Mouse (Mus musculus) MEL (cell line): ENCODE measurements at regions not wholly inside any gene's neighbourhood (a gene's known extent, or its start where the extent isn't known, plus 50 kb on each side); places are given as distances from the start of the nearest gene placed in this dataset.

Source experiments
- DNase-seq: peaks from one replicate; pipeline ENCODE4 v3.0.0; 2011; ENCODE audit warnings: low read depth, low spot score
- H3K27ac ChIP-seq: 2 replicates; pipeline ENCODE4 v1.5.1; 2012; ENCODE audit warnings: low read depth, mild to moderate bottlenecking, control low read depth, low read length, moderate library complexity; ENCODE audit not compliant: control insufficient read depth
- H3K27me3 ChIP-seq, 2 experiments: fragments of 150-350 bp in 1 of 2; sonication (generic) in 1 of 2; 2 replicates each; pipeline ENCODE4 v1.6.1; 2012; ENCODE audit warnings: low read length in 2 of 2, mild to moderate bottlenecking in 2 of 2, improper control_type of control experiment in 1 of 2, moderate library complexity in 1 of 2; ENCODE audit not compliant: insufficient read depth in 2 of 2, control insufficient read depth in 1 of 2
- H3K36me3 ChIP-seq, 2 experiments: 2 replicates each; pipeline ENCODE4 v1.6.1; 2012 to 2014; ENCODE audit warnings: low read length in 2 of 2, improper control_type of control experiment in 1 of 2, inconsistent platforms in 1 of 2, mild to moderate bottlenecking in 1 of 2; ENCODE audit not compliant: insufficient read depth in 2 of 2, control insufficient read depth in 1 of 2
- H3K4me1 ChIP-seq, 2 experiments: fragments of 150-350 bp in 1 of 2; sonication (generic) in 1 of 2; 2 replicates each; pipeline ENCODE4 v1.6.1; 2012; ENCODE audit warnings: low read length in 2 of 2, improper control_type of control experiment in 1 of 2, mild to moderate bottlenecking in 1 of 2; ENCODE audit not compliant: insufficient read depth in 2 of 2, control insufficient read depth in 1 of 2
- H3K4me3 ChIP-seq, 2 experiments: fragments of 150-350 bp in 1 of 2; sonication (generic) in 1 of 2; 2 replicates each; pipeline ENCODE4 v1.5.1; 2012; ENCODE audit warnings: low read depth in 2 of 2, low read length in 2 of 2, mild to moderate bottlenecking in 2 of 2, moderate library complexity in 2 of 2, control low read depth in 1 of 2, improper control_type of control experiment in 1 of 2; ENCODE audit not compliant: control insufficient read depth in 1 of 2, insufficient read depth in 1 of 2
- H3K79me2 ChIP-seq: 2 replicates; pipeline ENCODE4 v1.6.1; 2012; ENCODE audit warnings: mild to moderate bottlenecking, low read length, moderate library complexity; ENCODE audit not compliant: control insufficient read depth, poor library complexity, insufficient read depth
- H3K9ac ChIP-seq: 2 replicates; pipeline ENCODE4 v1.6.1; 2012; ENCODE audit warnings: low read depth, mild to moderate bottlenecking, control low read depth, low read length, moderate library complexity; ENCODE audit not compliant: control insufficient read depth, poor library complexity, severe bottlenecking
- H3K9me3 ChIP-seq: fragments of 150-350 bp; sonication (generic); replicated peaks from 2 replicates; pipeline ENCODE4 v1.6.1; 2012; ENCODE audit warnings: mild to moderate bottlenecking, low read length, improper control_type of control experiment, moderate library complexity; ENCODE audit not compliant: insufficient read depth
- BHLHE40 ChIP-seq: IDR thresholded peaks from 2 replicates; pipeline ENCODE4 v1.6.1; 2012; ENCODE audit warnings: low read depth, mild to moderate bottlenecking, inconsistent platforms, low read length, improper control_type of control experiment, borderline replicate concordance
- CHD2 ChIP-seq: IDR thresholded peaks from 2 replicates; pipeline ENCODE4 v1.6.1; 2011; ENCODE audit warnings: low read length, improper control_type of control experiment
- CTCF ChIP-seq, 3 experiments: IDR thresholded peaks in 2 of 3; conservative IDR thresholded peaks in 1 of 3; 2 replicates each; pipeline ENCODE4 v1.5.1; 2011 to 2012; ENCODE audit warnings: low read length in 3 of 3, low read depth in 2 of 3, mild to moderate bottlenecking in 2 of 3, improper control_type of control experiment in 1 of 3, inconsistent platforms in 1 of 3, mixed read lengths in 1 of 3, moderate library complexity in 1 of 3; ENCODE audit not compliant: control insufficient read depth in 1 of 3, insufficient read depth in 1 of 3, poor library complexity in 1 of 3, severe bottlenecking in 1 of 3
- E2F4 ChIP-seq: IDR thresholded peaks from 2 replicates; pipeline ENCODE4 v1.6.1; 2011; ENCODE audit warnings: low read depth, low read length, improper control_type of control experiment, borderline replicate concordance
- ETS1 ChIP-seq: IDR thresholded peaks from 2 replicates; pipeline ENCODE4 v1.6.1; 2012; ENCODE audit warnings: low read depth, mild to moderate bottlenecking, inconsistent platforms, low read length, improper control_type of control experiment, moderate library complexity
- GATA1 ChIP-seq: IDR thresholded peaks from 2 replicates; pipeline ENCODE4 v1.6.1; 2011; ENCODE audit warnings: low read depth, low read length, improper control_type of control experiment
- JUND ChIP-seq: IDR thresholded peaks from 2 replicates; pipeline ENCODE4 v1.6.1; 2011; ENCODE audit warnings: low read depth, mild to moderate bottlenecking, improper control_type of control experiment, low read length
- MAX ChIP-seq: IDR thresholded peaks from 2 replicates; pipeline ENCODE4 v1.6.1; 2011; ENCODE audit warnings: low read length, improper control_type of control experiment
- MEF2A ChIP-seq: IDR thresholded peaks from 2 replicates; pipeline ENCODE4 v1.6.1; 2014; ENCODE audit warnings: low read depth, mild to moderate bottlenecking, inconsistent platforms, low read length, improper control_type of control experiment; ENCODE audit not compliant: poor library complexity, insufficient replicate concordance, severe bottlenecking; ENCODE audit errors: extremely low read depth
- MXI1 ChIP-seq: IDR thresholded peaks from 2 replicates; pipeline ENCODE4 v1.6.1; 2011; ENCODE audit warnings: mild to moderate bottlenecking, low read depth, low read length, improper control_type of control experiment
- POLR2A ChIP-seq, 2 experiments: IDR thresholded peaks; 2 replicates each; pipeline ENCODE4 v1.6.1; 2011 to 2012; ENCODE audit warnings: low read length in 2 of 2, mild to moderate bottlenecking in 2 of 2, control low read depth in 1 of 2, improper control_type of control experiment in 1 of 2, low read depth in 1 of 2, moderate library complexity in 1 of 2; ENCODE audit not compliant: control insufficient read depth in 1 of 2, insufficient read depth in 1 of 2, poor library complexity in 1 of 2
- POLR2AphosphoS2 ChIP-seq: IDR thresholded peaks from 2 replicates; pipeline ENCODE4 v1.6.1; 2011; ENCODE audit warnings: low read length, improper control_type of control experiment
- RAD21 ChIP-seq: IDR thresholded peaks from 2 replicates; pipeline ENCODE4 v1.6.1; 2011; ENCODE audit warnings: mild to moderate bottlenecking, low read depth, low read length, improper control_type of control experiment
- RCOR1 ChIP-seq: IDR thresholded peaks from 2 replicates; pipeline ENCODE4 v1.6.1; 2012; ENCODE audit warnings: low read depth, mild to moderate bottlenecking, inconsistent platforms, low read length, improper control_type of control experiment
- SIN3A ChIP-seq: IDR thresholded peaks from 2 replicates; pipeline ENCODE4 v1.6.1; 2012; ENCODE audit warnings: low read length, improper control_type of control experiment, inconsistent platforms
- SMC3 ChIP-seq: IDR thresholded peaks from 2 replicates; pipeline ENCODE4 v1.6.1; 2011; ENCODE audit warnings: low read depth, low read length, improper control_type of control experiment
- TAL1 ChIP-seq: IDR thresholded peaks from 2 replicates; pipeline ENCODE4 v1.6.1; 2012; ENCODE audit warnings: mild to moderate bottlenecking, inconsistent platforms, low read length, moderate library complexity, mixed read lengths
- TBP ChIP-seq: IDR thresholded peaks from 2 replicates; pipeline ENCODE4 v1.8.0; 2011; ENCODE audit warnings: low read depth, low read length, improper control_type of control experiment
- TCF12 ChIP-seq: IDR thresholded peaks from 2 replicates; pipeline ENCODE4 v1.6.1; 2014; ENCODE audit warnings: low read depth, mild to moderate bottlenecking, inconsistent platforms, low read length, improper control_type of control experiment, moderate library complexity
- USF2 ChIP-seq, 2 experiments: IDR thresholded peaks; 2 replicates each; pipeline ENCODE4 v1.6.1; 2011 to 2012; ENCODE audit warnings: improper control_type of control experiment in 2 of 2, low read length in 2 of 2, borderline replicate concordance in 1 of 2, inconsistent platforms in 1 of 2, low read depth in 1 of 2, mild to moderate bottlenecking in 1 of 2; ENCODE audit not compliant: insufficient read depth in 1 of 2
- ZC3H11A ChIP-seq: IDR thresholded peaks from 2 replicates; pipeline ENCODE4 v1.6.1; 2012; ENCODE audit warnings: low read depth, mild to moderate bottlenecking, inconsistent platforms, low read length, improper control_type of control experiment
- ZKSCAN1 ChIP-seq: IDR thresholded peaks from 2 replicates; pipeline ENCODE4 v1.6.1; 2012; ENCODE audit warnings: low read depth, mild to moderate bottlenecking, inconsistent platforms, low read length, improper control_type of control experiment, moderate library complexity
- ZMIZ1 ChIP-seq: IDR thresholded peaks from 2 replicates; pipeline ENCODE4 v1.6.1; 2012; ENCODE audit warnings: low read depth, mild to moderate bottlenecking, inconsistent platforms, low read length, improper control_type of control experiment, moderate library complexity

- TF ChIP-seq SIN3A, result no peak
- TF ChIP-seq TAL1, result no peak
- no peak for TF ChIP-seq RCOR1
- no peak for TF ChIP-seq MAX
- no peak for TF ChIP-seq ETS1
- no peak for TF ChIP-seq E2F4
- no peak for TF ChIP-seq ZKSCAN1
- TF ChIP-seq MEF2A, result no peak
- TF ChIP-seq JUND, result no peak
- no peak for TF ChIP-seq USF2 (IDR thresholded peaks at IDR 0.05; ENCODE audit: borderline replicate concordance in 1 of 2, insufficient read depth in 1 of 2, low read depth in 1 of 2, low read length in 2 of 2)
- TF ChIP-seq RAD21, result no peak
- H3K4me3 ChIP-seq, result no peak overlapping the region
- no peaks in the 10 kb centered on the region for H3K4me1 ChIP-seq
- H3K27ac ChIP-seq, result no peak overlapping the region
- no peaks in the 10 kb centered on the region for H3K79me2 ChIP-seq
- H3K9me3 ChIP-seq, result no peaks in the 10 kb centered on the region
- no peaks in the 10 kb centered on the region for H3K27me3 ChIP-seq
- no peak overlapping the region for H3K9ac ChIP-seq
- no peaks in the 10 kb centered on the region for H3K36me3 ChIP-seq
- DNase-seq, result no peak
Observed at GRCm38 (mm10) chr10:106023639-106024215, 182.5 kb upstream of the Mettl25 start.

- no peaks in the 10 kb centered on the region for H3K4me1 ChIP-seq
- no peak for TF ChIP-seq CTCF (IDR thresholded peaks at IDR 0.05 in 2 of 3, conservative IDR thresholded peaks at IDR 0.05 in 1 of 3; ENCODE audit: control insufficient read depth in 1 of 3, insufficient read depth in 1 of 3, low read depth in 2 of 3, low read length in 3 of 3, poor library complexity in 1 of 3, severe bottlenecking in 1 of 3)
- no peak for TF ChIP-seq TCF12
- no peak for TF ChIP-seq POLR2A (IDR thresholded peaks at IDR 0.05; ENCODE audit: control insufficient read depth in 1 of 2, insufficient read depth in 1 of 2, low read depth in 1 of 2, low read length in 2 of 2, poor library complexity in 1 of 2)
- no peak for TF ChIP-seq TBP
- no peak for TF ChIP-seq ZKSCAN1
- no peak for TF ChIP-seq MEF2A
- no peak for TF ChIP-seq POLR2AphosphoS2
- TF ChIP-seq CHD2, result no peak
- TF ChIP-seq BHLHE40, result no peak
- TF ChIP-seq GATA1, result no peak
- no peak for TF ChIP-seq ZC3H11A
- no peak for TF ChIP-seq SMC3
- TF ChIP-seq MXI1, result no peak
- TF ChIP-seq E2F4, result no peak
- TF ChIP-seq ZMIZ1, result no peak
- H3K9ac ChIP-seq, result no peak overlapping the region
- no peak overlapping the region for H3K27ac ChIP-seq
- H3K4me3 ChIP-seq, result no peak overlapping the region
- no peaks in the 10 kb centered on the region for H3K36me3 ChIP-seq
- no peak for DNase-seq
- no peaks in the 10 kb centered on the region for H3K79me2 ChIP-seq
- no peaks in the 10 kb centered on the region for H3K9me3 ChIP-seq
- no peaks in the 10 kb centered on the region for H3K27me3 ChIP-seq
Observed at GRCm38 (mm10) chr10:106015965-106016364, 174.8 kb upstream of the Mettl25 start.
